ENCODE assay signal across 9 mouse cellular contexts in genomic region chr17:83956821-83957565, GRCm38 (mm10).
A peak's percentile ranks its signal among the peaks of the same experiment; 100 is the strongest.
DNase-seq lines count a peak whose midpoint lies in the region; ATAC-seq and TF ChIP-seq lines count a peak whose summit lies in the region.
"Had no signal": no experiment of that assay in that cellular context is flagged by ENCODE, and none has a peak within 500 bp of the region (broad histone marks: within the 10 kb centered on the region; RNA-seq: fewer than 3 reads in every experiment).

No protein-coding gene starts in this region.

- no peak for TF ChIP-seq CTCF in liver, postnatal 0 days (IDR thresholded peaks at IDR 0.05; ENCODE audit: low read depth)

- TF ChIP-seq EP300 in liver, postnatal 0 days (IDR thresholded peaks at IDR 0.05; ENCODE audit: low read depth), result peak; percentile 97

- no peak overlapping the region for H3K9ac ChIP-seq in embryonic facial prominence, embryonic 15.5 days
- no peak overlapping the region for H3K9ac ChIP-seq in kidney, embryonic 15.5 days
- H3K9ac ChIP-seq in liver, postnatal 0 days (replicated peaks), result no peak overlapping the region

- H3K4me1 ChIP-seq in embryonic facial prominence, embryonic 15.5 days, result peaks cover 70% of the 10 kb centered on the region
- peaks cover 91% of the 10 kb centered on the region for H3K4me1 ChIP-seq in kidney, embryonic 15.5 days
- peaks cover 46% of the 10 kb centered on the region for H3K4me1 ChIP-seq in liver, postnatal 0 days (ENCODE audit: insufficient read depth)

- peak; percentile 33 for DNase-seq in kidney, adult 18-20 months
- DNase-seq in kidney, adult 11 months, result no peak
- no peak for DNase-seq in liver, postnatal 0 days
- DNase-seq in frontal cortex, postnatal 25 days (ENCODE audit: low spot score in 2 of 2), result no peak
- DNase-seq in cerebellum, postnatal 4 days (ENCODE audit: low spot score in 2 of 2), result no peak
- no peak for DNase-seq in right cerebral cortex, postnatal 14 days

- H3K9me3 ChIP-seq in embryonic facial prominence, embryonic 15.5 days (replicated peaks), result no peaks in the 10 kb centered on the region
- H3K9me3 ChIP-seq in kidney, embryonic 15.5 days (replicated peaks), result no peaks in the 10 kb centered on the region
- H3K9me3 ChIP-seq in liver, postnatal 0 days (ENCODE audit: low read length), result no peaks in the 10 kb centered on the region

- H3K36me3 ChIP-seq in embryonic facial prominence, embryonic 15.5 days, result no peaks in the 10 kb centered on the region
- no peaks in the 10 kb centered on the region for H3K36me3 ChIP-seq in kidney, embryonic 15.5 days
- no peaks in the 10 kb centered on the region for H3K36me3 ChIP-seq in liver, postnatal 0 days (replicated peaks; ENCODE audit: insufficient read depth, low read length)

- no peaks in the 10 kb centered on the region for H3K27me3 ChIP-seq in embryonic facial prominence, embryonic 15.5 days
- H3K27me3 ChIP-seq in kidney, embryonic 15.5 days, result no peaks in the 10 kb centered on the region
- no peaks in the 10 kb centered on the region for H3K27me3 ChIP-seq in liver, postnatal 0 days (ENCODE audit: insufficient read depth, low read length)

- no peak overlapping the region for H3K4me3 ChIP-seq in embryonic facial prominence, embryonic 15.5 days (replicated peaks)
- H3K4me3 ChIP-seq in kidney, embryonic 15.5 days (replicated peaks), result no peak overlapping the region
- no peak overlapping the region for H3K4me3 ChIP-seq in liver, postnatal 0 days (ENCODE audit: low read depth, low read length)

- H3K4me2 ChIP-seq in embryonic facial prominence, embryonic 15.5 days (replicated peaks), result no peak overlapping the region
- H3K4me2 ChIP-seq in kidney, embryonic 15.5 days, result no peak overlapping the region
- peak overlapping the region; percentile 2; the same call in 1 of the 2 replicates for H3K4me2 ChIP-seq in liver, postnatal 0 days (ENCODE audit: low read depth, low read length)

- no peak for ATAC-seq in embryonic facial prominence, embryonic 15.5 days (ENCODE audit: insufficient number of reproducible peaks, low FRiP score, low TSS enrichment, low read depth)
- no peak for ATAC-seq in kidney, embryonic 15.5 days (replicated peaks; ENCODE audit: low FRiP score)
- ATAC-seq in liver, postnatal 0 days, result peak; percentile 69
- ATAC-seq: midbrain, embryonic 16.5 days had no signal

- peak overlapping the region; percentile 91 for H3K27ac ChIP-seq in embryonic facial prominence, embryonic 15.5 days (replicated peaks)
- peak overlapping the region; percentile 98 for H3K27ac ChIP-seq in kidney, embryonic 15.5 days
- H3K27ac ChIP-seq in liver, postnatal 0 days (ENCODE audit: low read depth), result peak overlapping the region; percentile 13; the same call in 1 of the 2 replicates

- 66% methylated on average over 12 of the region's 12 CpGs for WGBS in embryonic facial prominence, embryonic 15.5 days
- WGBS in kidney, embryonic 15.5 days, result 24% methylated on average over 12 of the region's 12 CpGs
- WGBS in liver, postnatal 0 days (ENCODE audit: insufficient replicate concordance), result 30% methylated on average over 12 of the region's 12 CpGs

Comparison
In these comparisons a context has a peak if more than half of its experiments do, and no peak if none do; other contexts are left out.
1. H3K27ac ChIP-seq: peak in every context shown above with its lines; median percentile 98 in kidney, embryonic 15.5 days; 91 in embryonic facial prominence, embryonic 15.5 days; 13 in liver, postnatal 0 days.